Mouse (Mus musculus): ENCODE measurements around the gene Shc3.

- TF ChIP-seq GATA1 (IDR thresholded peaks at IDR 0.05; ENCODE audit: low read depth, low read length) = no peak
- no peak for TF ChIP-seq CTCF (IDR thresholded peaks at IDR 0.05 in 2 of 3, conservative IDR thresholded peaks at IDR 0.05 in 1 of 3; ENCODE audit: control insufficient read depth in 1 of 3, insufficient read depth in 1 of 3, low read depth in 2 of 3, low read length in 3 of 3, poor library complexity in 1 of 3, severe bottlenecking in 1 of 3)
- no peak for TF ChIP-seq POLR2A (IDR thresholded peaks at IDR 0.05; ENCODE audit: control insufficient read depth in 1 of 2, insufficient read depth in 1 of 2, low read depth in 1 of 2, low read length in 2 of 2, poor library complexity in 1 of 2)
- TF ChIP-seq NELFE (IDR thresholded peaks at IDR 0.05; ENCODE audit: low read depth, low read length) = no peak
- TF ChIP-seq JUND (IDR thresholded peaks at IDR 0.05; ENCODE audit: low read depth, low read length) = no peak
- no peak for TF ChIP-seq GABPA (IDR thresholded peaks at IDR 0.05; ENCODE audit: low read depth, low read length)
- no peak for TF ChIP-seq UBTF (IDR thresholded peaks at IDR 0.05; ENCODE audit: borderline replicate concordance, insufficient read depth, low read depth, low read length)
- no peak for TF ChIP-seq POLR2AphosphoS5 (IDR thresholded peaks at IDR 0.05; ENCODE audit: borderline replicate concordance, low read depth, low read length)
These were observed 164.7 kb downstream of the Shc3 start for GRCm38 (mm10) chr13:51404566-51404965.
